Mouse (Mus musculus) heart, embryonic 11.5 days (tissue): ENCODE measurements around the gene Nadk2. TPM values are rescaled to one million over a fixed set of nuclear protein-coding genes. Genes with fewer than 3 reads are reported as not detected.

ENCODE experiments used
- ATAC-seq: fragments of 200-750 bp; cut with Nextera tagmentation; replicated peaks from 2 replicates; pipeline ENCODE4 v1.8.0; 2017; ENCODE audit warnings: moderate library complexity; ENCODE audit not compliant: insufficient number of reproducible peaks, low FRiP score, low TSS enrichment
- H3K27ac ChIP-seq: fragments of 300-500 bp; sonication (generic); 2 replicates; pipeline ENCODE4 v1.5.1; 2014; ENCODE audit warnings: mild to moderate bottlenecking, low read depth, low read length
- H3K27me3 ChIP-seq: fragments of 300-500 bp; sonication (generic); 2 replicates; pipeline ENCODE4 v1.6.1; 2014; ENCODE audit warnings: mild to moderate bottlenecking, low read length, mixed read lengths; ENCODE audit not compliant: control insufficient read depth, insufficient read depth
- H3K36me3 ChIP-seq: fragments of 300-500 bp; sonication (generic); 2 replicates; pipeline ENCODE4 v1.6.1; 2014; ENCODE audit warnings: mild to moderate bottlenecking, low read length, moderate library complexity, mixed read lengths; ENCODE audit not compliant: control insufficient read depth, insufficient read depth
- H3K4me1 ChIP-seq: fragments of 300-500 bp; sonication (generic); 2 replicates; pipeline ENCODE4 v1.6.1; 2014; ENCODE audit warnings: low read length; ENCODE audit not compliant: control insufficient read depth, insufficient read depth
- H3K4me2 ChIP-seq: fragments of 300-500 bp; sonication (generic); 2 replicates; pipeline ENCODE4 v1.6.1; 2014; ENCODE audit warnings: mild to moderate bottlenecking, moderate library complexity
- H3K4me3 ChIP-seq: fragments of 300-500 bp; sonication (generic); 2 replicates; pipeline ENCODE4 v1.5.1; 2014; ENCODE audit warnings: low read depth, low read length
- H3K9ac ChIP-seq: fragments of 300-500 bp; sonication (generic); 2 replicates; pipeline ENCODE4 v1.6.1; 2014; ENCODE audit warnings: mild to moderate bottlenecking, low read depth, low read length, moderate library complexity
- H3K9me3 ChIP-seq: fragments of 300-500 bp; sonication (generic); replicated peaks from 2 replicates; pipeline ENCODE4 v1.6.1; 2016; ENCODE audit warnings: low read length; ENCODE audit not compliant: control insufficient read depth
- WGBS: fragments of 180-500 bp; shearing (Covaris S2); extraction: QIAGEN DNeasy Blood & Tissue Kit; methylation state at CpG from one replicate; pipeline ENCODE4 v1.1.7; 2014; ENCODE audit not compliant: insufficient replicate concordance; 5-methylcytosine and 5-hydroxymethylcytosine counted together
- polyA plus RNA-seq: library from polyadenylated mRNA; unstranded; fragments of >200 nt; fragmentation: Nextera tagmentation; extraction: Ambion mirVana; gene quantifications from 2 replicates; pipeline ENCODE4 v1.2.1, GENCODE M21; 2014

Gene Nadk2
- polyA plus RNA-seq, 1 experiment from 2014 or later: 57.1 TPM

GRCm38 (mm10) chr15:9131499-9131888, 60.4 kb downstream of the Nadk2 start:
- Histone ChIP-seq H3K4me2 (no peak overlapping the region), H3K36me3 (peaks cover 19% of the 10 kb centered on the region)
- WGBS: 87% methylated on average over 4 of the region's 4 CpGs

GRCm38 (mm10) chr15:9132693-9133443, 61.8 kb downstream of the Nadk2 start:
- Histone ChIP-seq H3K36me3 (peaks cover 23% of the 10 kb centered on the region), H3K27ac (no peak overlapping the region), H3K4me1 (peaks cover 3% of the 10 kb centered on the region; the same call in 1 of the 2 replicates)

More at GRCm38 (mm10) chr15:9131499-9131888, 60.4 kb downstream of the Nadk2 start:
- Histone ChIP-seq H3K27me3 (no peaks in the 10 kb centered on the region), H3K4me3 (no peak overlapping the region), H3K9me3 (no peaks in the 10 kb centered on the region), H3K9ac (no peak overlapping the region), H3K4me1 (peaks cover 3% of the 10 kb centered on the region; the same call in 1 of the 2 replicates), H3K27ac (no peak overlapping the region)
- no peak for ATAC-seq

GRCm38 (mm10) chr15:9134891-9135507, 63.9 kb downstream of the Nadk2 start:
- no peak overlapping the region for H3K4me3 ChIP-seq
- H3K9me3 ChIP-seq: no peaks in the 10 kb centered on the region
- H3K27ac ChIP-seq: no peak overlapping the region
- ATAC-seq: no peak
- H3K27me3 ChIP-seq: no peaks in the 10 kb centered on the region
- H3K9ac ChIP-seq: no peak overlapping the region
- peaks cover 9% of the 10 kb centered on the region; the same call in 1 of the 2 replicates for H3K4me1 ChIP-seq
- 72% methylated on average over 6 of the region's 6 CpGs for WGBS
- H3K36me3 ChIP-seq: peaks cover 18% of the 10 kb centered on the region
- H3K4me2 ChIP-seq: no peak overlapping the region

More at GRCm38 (mm10) chr15:9132693-9133443, 61.8 kb downstream of the Nadk2 start:
- H3K4me2 ChIP-seq: no peak overlapping the region
- no peaks in the 10 kb centered on the region for H3K27me3 ChIP-seq
- 84% methylated on average over 13 of the region's 13 CpGs for WGBS
- H3K9ac ChIP-seq: no peak overlapping the region
- H3K4me3 ChIP-seq: no peak overlapping the region
- no peak for ATAC-seq
- no peaks in the 10 kb centered on the region for H3K9me3 ChIP-seq

- H3K9me3 ChIP-seq: no peaks in the 10 kb centered on the region
- WGBS: 20% methylated on average over 10 of the region's 10 CpGs
- H3K36me3 ChIP-seq: peaks cover 8% of the 10 kb centered on the region
- peak overlapping the region; percentile 94 for H3K4me3 ChIP-seq
- peak overlapping the region; percentile 79 for H3K9ac ChIP-seq
- no peak for ATAC-seq
- H3K4me1 ChIP-seq: peaks cover 9% of the 10 kb centered on the region; the same call in 1 of the 2 replicates
- no peaks in the 10 kb centered on the region for H3K27me3 ChIP-seq
- H3K27ac ChIP-seq: no peak overlapping the region
- H3K4me2 ChIP-seq: peak overlapping the region; percentile 81
Measured at GRCm38 (mm10) chr15:9139447-9139846, 68.4 kb downstream of the Nadk2 start.

GRCm38 (mm10) chr15:9140252-9140680, 69.2 kb downstream of the Nadk2 start, which contains the start of gene Lmbrd2:
Gene Lmbrd2 (plus strand): TSS chr15:9140550.
- Histone ChIP-seq H3K4me3 (peak within 1 kb of the TSS; percentile 94), H3K27ac (peak within 1 kb of the TSS; percentile 74), H3K27me3 (no peaks in the 10 kb centered on the region), H3K4me2 (peak within 1 kb of the TSS; percentile 81), H3K4me1 (peaks cover 7% of the 10 kb centered on the region; the same call in 1 of the 2 replicates), H3K9ac (peak within 1 kb of the TSS; percentile 86), H3K9me3 (no peaks in the 10 kb centered on the region), H3K36me3 (peaks cover 8% of the 10 kb centered on the region)
- WGBS: under 1% methylated on average over 32 of the region's 34 CpGs
- peak; percentile 98 for ATAC-seq

- Histone ChIP-seq H3K27me3 (no peaks in the 10 kb centered on the region), H3K36me3 (peaks cover 8% of the 10 kb centered on the region), H3K4me3 (peak overlapping the region; percentile 94), H3K4me2 (peak overlapping the region; percentile 81), H3K9ac (peak overlapping the region; percentile 86), H3K9me3 (no peaks in the 10 kb centered on the region), H3K27ac (peak overlapping the region; percentile 74), H3K4me1 (peaks cover 7% of the 10 kb centered on the region; the same call in 1 of the 2 replicates)
- peak; percentile 69 for ATAC-seq
- under 1% methylated on average over 37 of the region's 37 CpGs for WGBS
Measured at GRCm38 (mm10) chr15:9140684-9141171, 69.7 kb downstream of the Nadk2 start.

GRCm38 (mm10) chr15:9155325-9155724, 84.3 kb downstream of the Nadk2 start, which contains the start of gene Skp2:
Gene Skp2 (minus strand): TSS chr15:9155425.
- H3K4me2 ChIP-seq: no peak within 1 kb of the TSS
- no peak within 1 kb of the TSS for H3K4me3 ChIP-seq
- no peaks in the 10 kb centered on the region for H3K4me1 ChIP-seq
- no peak for ATAC-seq
- no peak within 1 kb of the TSS for H3K27ac ChIP-seq
- H3K9ac ChIP-seq: no peak within 1 kb of the TSS
- H3K9me3 ChIP-seq: no peaks in the 10 kb centered on the region
- peaks cover 10% of the 10 kb centered on the region for H3K36me3 ChIP-seq
- H3K27me3 ChIP-seq: no peaks in the 10 kb centered on the region
